Mouse (Mus musculus) limb, embryonic 15.5 days (tissue): Measurements from ENCODE around the gene Nr2f6. TPM values are rescaled to one million over a fixed set of nuclear protein-coding genes. Genes with fewer than 3 reads are reported as not detected.
"Not testable (repeated sequence)": the region's sequence is repeated elsewhere in the genome, so short reads cannot be mapped to it uniquely, and the experiment has no call there.

Experiments
- ATAC-seq: fragments of 200-750 bp; cut with Nextera tagmentation; 2 replicates; pipeline ENCODE4 v1.8.0; 2017; ENCODE audit warnings: low read depth, moderate TSS enrichment; ENCODE audit not compliant: insufficient number of reproducible peaks, low FRiP score, low TSS enrichment
- H3K27ac ChIP-seq: fragments of 300-500 bp; sonication (generic); 2 replicates; pipeline ENCODE4 v1.5.1; 2015; ENCODE audit warnings: moderate library complexity, mild to moderate bottlenecking, inconsistent platforms
- H3K27me3 ChIP-seq: fragments of 300-500 bp; sonication (generic); 2 replicates; pipeline ENCODE4 v1.6.1; 2015; ENCODE audit warnings: inconsistent platforms
- H3K36me3 ChIP-seq: fragments of 300-500 bp; sonication (generic); 2 replicates; pipeline ENCODE4 v1.6.1; 2015; ENCODE audit warnings: inconsistent platforms
- H3K4me1 ChIP-seq: fragments of 300-500 bp; sonication (generic); 2 replicates; pipeline ENCODE4 v1.6.1; 2015; ENCODE audit warnings: inconsistent platforms
- H3K4me2 ChIP-seq: fragments of 300-500 bp; sonication (generic); 2 replicates; pipeline ENCODE4 v1.6.1; 2015; ENCODE audit warnings: mild to moderate bottlenecking, inconsistent platforms
- H3K4me3 ChIP-seq: fragments of 300-500 bp; sonication (generic); 2 replicates; pipeline ENCODE4 v1.5.1; 2015; ENCODE audit warnings: mild to moderate bottlenecking, inconsistent platforms
- H3K9ac ChIP-seq: fragments of 300-500 bp; sonication (generic); 2 replicates; pipeline ENCODE4 v1.6.1; 2015; ENCODE audit warnings: inconsistent platforms
- H3K9me3 ChIP-seq: fragments of 300-500 bp; sonication (generic); 2 replicates; pipeline ENCODE4 v1.6.1; 2016; ENCODE audit warnings: inconsistent platforms
- WGBS: fragments of 180-500 bp; shearing (Covaris S2); methylation state at CpG from one replicate; pipeline ENCODE4 v1.1.7; 2015; 5-methylcytosine and 5-hydroxymethylcytosine counted together
- polyA plus RNA-seq: library from polyadenylated mRNA; unstranded; fragments of >200 nt; fragmentation: Nextera tagmentation; extraction: Ambion mirVana; gene quantifications from 2 replicates; pipeline ENCODE4 v1.2.1, GENCODE M21; 2015

The Nr2f6 gene
- polyA plus RNA-seq, 1 experiment from 2014 or later = 42.9 TPM

GRCm38 (mm10) chr8:71346581-71346980, 35.2 kb downstream of the Nr2f6 start:
- no peak for ATAC-seq
- Histone ChIP-seq H3K9ac (no peak overlapping the region), H3K4me1 (no peaks in the 10 kb centered on the region), H3K4me3 (no peak overlapping the region), H3K27me3 (no peaks in the 10 kb centered on the region), H3K36me3 (peaks cover 91% of the 10 kb centered on the region), H3K4me2 (no peak overlapping the region), H3K27ac (no peak overlapping the region), H3K9me3 (no peaks in the 10 kb centered on the region)
- 54% methylated on average over 1 of the region's 1 CpGs for WGBS

DNA sequence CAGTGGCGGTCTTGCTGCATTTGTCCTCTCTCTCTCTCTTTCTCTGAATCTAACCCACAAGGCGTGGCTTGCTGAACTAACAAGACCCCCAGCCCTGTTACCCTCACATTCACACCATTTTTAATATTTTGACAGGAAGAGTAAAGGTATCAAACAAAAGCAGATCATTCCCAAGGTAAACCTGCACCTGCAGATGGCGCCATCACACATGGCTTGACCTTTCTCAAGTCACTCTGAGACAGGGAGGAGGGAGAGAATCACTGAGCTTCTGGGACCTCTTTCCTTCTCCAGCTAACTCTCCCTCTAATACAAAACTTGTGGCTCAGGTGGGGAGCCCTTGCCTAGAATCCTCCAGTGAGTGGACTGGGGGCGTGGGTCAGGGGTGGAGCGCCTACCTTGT, 41.1 kb downstream of the Nr2f6 start:
- peaks cover 76% of the 10 kb centered on the region for H3K36me3 ChIP-seq
- H3K4me1 ChIP-seq = no peaks in the 10 kb centered on the region
- H3K27me3 ChIP-seq = no peaks in the 10 kb centered on the region
- no peak overlapping the region for H3K4me2 ChIP-seq
- H3K9ac ChIP-seq = no peak overlapping the region
- 76% methylated on average over 5 of the region's 5 CpGs for WGBS
- no peak for ATAC-seq
- H3K27ac ChIP-seq = no peak overlapping the region
- no peak overlapping the region for H3K4me3 ChIP-seq
- no peaks in the 10 kb centered on the region for H3K9me3 ChIP-seq

DNA sequence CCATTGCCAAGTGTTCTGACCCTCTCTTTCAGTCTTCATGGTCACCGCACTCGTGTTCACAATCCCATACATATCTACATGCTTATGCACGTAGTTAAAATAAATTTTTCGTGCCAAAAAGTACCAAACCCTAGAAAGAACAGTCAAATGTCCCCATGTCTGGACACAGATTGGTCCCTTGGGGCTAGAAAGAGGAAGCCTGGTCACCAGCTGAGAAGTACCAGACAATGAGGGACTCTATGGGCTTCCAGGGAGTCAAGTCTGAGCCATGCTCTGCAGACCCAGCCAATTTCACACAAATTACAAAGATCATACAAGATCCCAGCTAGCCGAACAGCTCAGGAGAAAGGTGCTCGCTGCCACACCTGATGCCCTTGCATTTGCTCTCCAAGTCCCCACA, 43.9 kb downstream of the Nr2f6 start:
- 97% methylated on average over 6 of the region's 6 CpGs for WGBS
- H3K27ac ChIP-seq, H3K4me1 ChIP-seq, H3K9me3 ChIP-seq, H3K9ac ChIP-seq, H3K27me3 ChIP-seq, ATAC-seq, H3K4me2 ChIP-seq, H3K4me3 ChIP-seq: not testable (repeated sequence)
- H3K36me3 ChIP-seq = peaks cover 68% of the 10 kb centered on the region

- no peak overlapping the region for H3K9ac ChIP-seq
- H3K27ac ChIP-seq = no peak overlapping the region
- H3K4me3 ChIP-seq = no peak overlapping the region
- H3K9me3 ChIP-seq = no peaks in the 10 kb centered on the region
- no peak for ATAC-seq
- no peaks in the 10 kb centered on the region for H3K4me1 ChIP-seq
- WGBS = 95% methylated on average over 1 of the region's 1 CpGs
- no peak overlapping the region for H3K4me2 ChIP-seq
- H3K36me3 ChIP-seq = peaks cover 81% of the 10 kb centered on the region
- no peaks in the 10 kb centered on the region for H3K27me3 ChIP-seq
These were observed 56.9 kb downstream of the Nr2f6 start for GRCm38 (mm10) chr8:71324848-71325247.

Other genes with a start within 250 kb of the Nr2f6 start
- gene Myo9b, start 109.2 kb downstream of the Nr2f6 start, polyA plus RNA-seq = 25.5 and 27.1 TPM in 2 replicates
- gene Haus8, start 109.0 kb downstream of the Nr2f6 start, polyA plus RNA-seq = 52.2 and 54.9 TPM in 2 replicates
- gene Use1, start 15.1 kb downstream of the Nr2f6 start, polyA plus RNA-seq = 104 and 105 TPM in 2 replicates
- 5.7 and 7.0 TPM in 2 replicates for gene Ocel1, start 10.7 kb downstream of the Nr2f6 start, polyA plus RNA-seq
- 10.3 and 13.4 TPM in 2 replicates for gene Ushbp1, start 13.8 kb upstream of the Nr2f6 start, polyA plus RNA-seq
- gene Babam1, start 14.9 kb upstream of the Nr2f6 start, polyA plus RNA-seq = 84.9 and 90.7 TPM in 2 replicates
- gene Ankle1, start 24.1 kb upstream of the Nr2f6 start, polyA plus RNA-seq = 30.2 and 30.6 TPM in 2 replicates
- 65.7 and 67.2 TPM in 2 replicates for gene Abhd8, start 81.7 kb upstream of the Nr2f6 start, polyA plus RNA-seq
- 100 and 122 TPM in 2 replicates for gene Mrpl34, start 83.0 kb upstream of the Nr2f6 start, polyA plus RNA-seq
- gene Dda1, start 87.2 kb upstream of the Nr2f6 start, polyA plus RNA-seq = 98.4 and 107 TPM in 2 replicates
- gene Ano8, start 104.0 kb upstream of the Nr2f6 start, polyA plus RNA-seq = 1.3 and 1.4 TPM in 2 replicates
- gene Gtpbp3, start 106.1 kb upstream of the Nr2f6 start, polyA plus RNA-seq = 16.5 and 19.2 TPM in 2 replicates
- gene Plvap, start 129.8 kb upstream of the Nr2f6 start, polyA plus RNA-seq = 56.9 and 66.3 TPM in 2 replicates
- 1.5 and 1.8 TPM in 2 replicates for gene Ccdc194, start 143.8 kb upstream of the Nr2f6 start, polyA plus RNA-seq
- 33.6 and 36.4 TPM in 2 replicates for gene Bst2, start 155.5 kb upstream of the Nr2f6 start, polyA plus RNA-seq
- gene Mvb12a, start 161.0 kb upstream of the Nr2f6 start, polyA plus RNA-seq = 95.7 and 102 TPM in 2 replicates
- 0.74 and 0.84 TPM in 2 replicates for gene Tmem221, start 176.9 kb upstream of the Nr2f6 start, polyA plus RNA-seq
- gene Nxnl1, start 184.6 kb upstream of the Nr2f6 start, polyA plus RNA-seq = 0.14 TPM in 1 of 2 replicates, not detected in the other
- 44.5 and 45.3 TPM in 2 replicates for gene Slc27a1, start 186.9 kb upstream of the Nr2f6 start, polyA plus RNA-seq
- 200 and 202 TPM in 2 replicates for gene Pgls, start 210.2 kb upstream of the Nr2f6 start, polyA plus RNA-seq
- 5.0 and 5.9 TPM in 2 replicates for gene Fam129c, start 215.7 kb upstream of the Nr2f6 start, polyA plus RNA-seq
- 105 and 108 TPM in 2 replicates for gene Colgalt1, start 229.0 kb upstream of the Nr2f6 start, polyA plus RNA-seq